Mouse (Mus musculus) lung, postnatal 0 days (tissue): ENCODE data around the gene Rassf6.

Experiments used
- CTCF ChIP-seq: IDR thresholded peaks from 2 replicates; pipeline ENCODE4 v1.5.1; 2016; ENCODE audit warnings: antibody characterized with exemption, mild to moderate bottlenecking
- EP300 ChIP-seq: IDR thresholded peaks from 2 replicates; pipeline ENCODE4 v1.6.1; 2016; ENCODE audit warnings: antibody characterized with exemption, mild to moderate bottlenecking, control low read depth

DNA sequence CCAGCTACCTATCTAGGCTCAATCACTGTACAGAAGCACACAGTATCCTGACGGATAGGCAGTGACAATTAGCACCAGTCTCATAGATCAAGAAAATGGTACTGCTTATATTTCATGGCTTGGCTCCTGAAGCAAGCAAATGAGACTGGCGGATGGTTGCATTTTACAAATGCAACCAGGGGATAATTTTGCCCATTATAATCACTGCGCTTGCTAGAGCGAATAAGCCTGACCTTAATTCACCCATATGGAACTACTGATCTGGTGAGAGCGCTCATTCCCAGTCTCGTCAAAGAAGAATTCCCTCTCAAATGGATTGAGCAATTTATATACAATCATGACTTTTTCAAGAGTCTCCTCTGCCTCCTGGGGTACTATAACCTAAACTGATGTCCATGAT is 16.2 kb upstream of the Rassf6 start:
- TF ChIP-seq CTCF = no peak
- TF ChIP-seq EP300 = no peak
